Mouse (Mus musculus) lung, postnatal 14 days (tissue): ENCODE results near the gene Zc2hc1b.
"Not testable (repeated sequence)": the region's sequence is repeated elsewhere in the genome, so short reads cannot be mapped to it uniquely, and the experiment has no call there.

Experiments used
- DNase-seq: peaks from one replicate; pipeline ENCODE4 v3.0.0; 2021

Zc2hc1b gene

DNA sequence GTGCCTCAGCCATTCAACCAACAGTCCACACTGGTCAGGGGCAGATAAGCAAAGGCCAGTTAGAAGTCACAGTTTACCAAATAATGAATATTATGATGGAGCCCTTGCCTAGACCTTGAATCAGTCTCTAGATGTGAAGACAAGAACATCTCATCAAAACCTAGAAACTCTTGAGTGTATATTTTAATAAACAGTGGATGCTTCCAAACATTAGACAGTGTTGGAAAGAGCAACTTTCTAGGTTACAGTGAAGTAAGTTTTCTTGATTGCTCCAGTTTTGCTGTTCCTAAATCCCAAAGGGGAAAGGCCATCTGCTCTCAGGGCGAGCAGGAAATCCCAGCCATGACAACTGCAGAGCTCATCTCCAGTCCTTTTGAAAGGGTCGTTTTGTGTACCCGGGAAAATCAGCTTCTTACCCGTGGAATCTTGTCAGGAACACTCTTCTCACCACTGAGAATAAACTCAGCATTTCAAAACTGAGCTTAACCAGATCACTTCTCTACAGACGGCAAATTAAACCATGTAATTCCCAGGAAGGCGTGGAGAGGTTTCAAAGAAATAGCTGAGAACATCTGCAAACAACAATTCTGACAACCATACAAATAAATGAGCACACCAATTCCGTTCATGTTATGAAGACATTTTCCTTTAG, at the start of gene Zc2hc1b:
Gene Zc2hc1b (minus strand): TSS at position 51 of the 652 bp plus-strand sequence.
- no peak for DNase-seq

- no peak for DNase-seq
These were observed 47.7 kb upstream of the Zc2hc1b start for GRCm38 (mm10) chr10:13225377-13226063.

GRCm38 (mm10) chr10:13222135-13222534, 44.3 kb upstream of the Zc2hc1b start:
- DNase-seq = no peak

DNA sequence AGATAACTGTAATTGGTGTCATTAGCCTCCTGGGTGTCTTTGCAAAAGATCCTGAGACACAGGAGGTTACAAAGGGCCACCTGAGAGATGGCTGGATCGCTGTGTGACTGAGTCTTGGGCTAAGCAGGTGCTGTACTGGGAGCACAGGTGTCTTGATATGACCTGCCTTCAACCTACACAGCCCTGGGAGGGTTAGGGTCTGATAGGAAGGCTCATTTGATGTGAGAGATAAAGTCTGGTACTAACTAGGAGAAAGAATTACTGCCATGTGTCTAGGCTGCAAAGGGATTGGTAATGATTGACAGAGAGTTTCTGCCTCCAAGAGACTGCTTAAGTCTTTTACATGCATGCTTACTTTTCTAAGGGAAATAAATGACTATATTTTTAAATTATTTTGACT, 42.2 kb upstream of the Zc2hc1b start:
- no peak for DNase-seq

DNA sequence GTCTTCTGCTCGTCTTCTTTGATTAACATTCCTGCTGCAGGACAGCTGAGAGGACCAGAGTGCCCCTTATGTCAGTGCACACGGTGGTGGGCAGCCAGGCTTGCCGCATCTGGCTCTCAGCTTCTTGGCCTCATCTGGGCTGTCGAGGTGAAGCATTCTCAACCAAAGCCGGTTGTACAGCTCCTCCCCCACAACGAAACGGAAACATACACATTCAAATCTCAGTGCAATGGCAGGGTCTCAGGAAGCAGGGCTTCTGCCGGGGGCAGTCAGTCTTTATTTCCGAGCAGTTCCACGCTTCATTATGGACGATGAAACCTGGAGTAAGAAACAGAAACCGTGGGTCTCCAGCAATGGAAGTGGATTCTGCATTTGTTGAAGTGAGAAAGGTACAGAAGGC, 36.1 kb upstream of the Zc2hc1b start:
- DNase-seq = no peak

- DNase-seq = no peak
These were observed 35.0 kb upstream of the Zc2hc1b start for GRCm38 (mm10) chr10:13212829-13213228.

GRCm38 (mm10) chr10:13212326-13212725, 34.5 kb upstream of the Zc2hc1b start:
- no peak for DNase-seq

GRCm38 (mm10) chr10:13209930-13210637, 32.3 kb upstream of the Zc2hc1b start:
- DNase-seq = no peak

- DNase-seq = no peak
These were observed 31.7 kb upstream of the Zc2hc1b start for GRCm38 (mm10) chr10:13209506-13209905.

- DNase-seq = no peak
These were observed 31.2 kb upstream of the Zc2hc1b start for GRCm38 (mm10) chr10:13209061-13209460.

DNA sequence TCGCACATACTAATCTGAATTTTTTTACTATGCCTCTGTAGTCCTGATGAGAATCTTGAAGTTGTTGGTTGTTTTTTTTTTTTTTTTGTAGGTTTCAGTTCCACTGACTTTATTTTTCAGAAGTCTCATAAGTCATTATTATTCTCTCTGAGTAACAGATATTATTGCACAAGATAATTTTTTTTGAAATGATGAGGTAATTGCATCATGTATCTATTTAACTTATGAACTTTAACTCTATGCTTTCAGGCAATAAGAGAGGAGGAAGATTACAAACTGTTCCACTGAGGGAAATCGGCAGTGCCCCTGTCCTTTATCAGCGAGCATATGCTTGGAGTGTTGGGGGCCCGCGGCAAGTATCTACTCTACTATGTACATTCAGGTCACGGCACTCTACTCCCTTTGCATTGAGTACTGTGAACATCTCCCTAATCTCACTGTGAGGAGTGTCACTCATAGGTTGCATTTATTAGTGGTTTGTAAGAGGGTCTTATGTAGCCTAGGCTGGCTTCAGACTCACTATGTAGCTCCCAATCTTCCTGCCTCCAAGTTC, 24.0 kb upstream of the Zc2hc1b start:
- DNase-seq = no peak

DNA sequence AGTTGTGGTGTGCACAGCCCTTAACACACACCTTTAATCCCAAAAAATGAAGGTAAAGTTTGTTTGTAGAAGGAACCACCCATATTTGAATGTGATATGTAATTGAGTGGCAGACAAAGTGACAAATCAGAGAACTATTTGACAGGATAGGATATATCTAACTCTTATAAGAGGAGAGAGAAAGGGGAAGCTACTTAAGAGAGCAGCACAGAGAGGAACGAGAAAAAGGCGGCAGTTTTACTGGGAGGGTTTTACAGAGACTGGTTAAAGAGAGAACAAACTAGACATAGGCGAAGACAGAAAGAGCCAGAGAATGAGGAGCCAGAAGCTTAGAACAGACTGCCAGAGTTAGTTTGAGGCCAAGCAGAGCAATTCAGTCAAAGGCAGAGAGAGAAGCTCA, 23.0 kb upstream of the Zc2hc1b start:
- no peak for DNase-seq

DNA sequence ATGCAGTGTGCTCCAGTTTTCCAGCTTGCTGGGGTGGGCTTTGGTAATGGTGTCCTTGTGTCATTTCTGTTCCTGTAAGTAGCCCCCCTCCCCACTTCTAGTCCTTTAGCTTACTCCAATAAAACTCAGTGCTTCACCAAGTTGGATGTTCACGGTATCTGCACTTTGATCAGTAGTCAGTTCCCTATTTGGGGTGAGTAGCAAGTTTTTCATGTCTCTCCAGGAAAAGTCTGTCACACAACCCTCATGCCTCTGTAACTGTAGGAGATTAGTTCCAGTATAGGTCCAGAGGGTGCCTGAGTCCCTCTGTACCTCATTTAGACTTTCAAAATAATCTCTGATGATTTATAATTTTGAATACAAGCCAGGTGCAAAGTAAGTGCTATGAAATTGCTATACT, 21.4 kb upstream of the Zc2hc1b start:
- no peak for DNase-seq

- DNase-seq = no peak
These were observed 19.2 kb upstream of the Zc2hc1b start for GRCm38 (mm10) chr10:13196872-13197507.

DNA sequence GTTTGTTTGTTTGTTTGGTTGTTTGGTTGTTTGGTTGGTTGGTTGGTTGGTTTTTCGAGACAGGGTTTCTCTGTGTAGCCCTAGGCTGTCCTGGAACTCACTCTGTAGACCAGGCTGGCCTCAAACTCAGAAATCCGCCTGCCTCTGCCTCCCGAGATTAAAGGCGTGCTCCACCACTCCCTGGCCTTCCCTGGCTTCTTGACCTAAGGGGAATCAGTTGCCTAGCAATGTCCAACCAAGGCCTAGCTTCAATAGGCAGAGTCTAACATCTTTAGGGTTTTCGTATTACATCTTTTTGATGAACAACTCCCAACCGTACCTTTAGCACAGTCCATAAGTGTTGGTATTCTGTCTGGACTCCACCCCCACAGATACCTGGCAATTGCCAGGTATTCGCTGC, 15.7 kb upstream of the Zc2hc1b start:
- not testable (repeated sequence) for DNase-seq

GRCm38 (mm10) chr10:13192731-13193351, 15.0 kb upstream of the Zc2hc1b start, which contains the start of gene Ltv1:
TSS of gene Ltv1 (minus strand) at chr10:13193168.
- peak; percentile 98 for DNase-seq

GRCm38 (mm10) chr10:13189881-13190280, 12.1 kb upstream of the Zc2hc1b start:
- no peak for DNase-seq

GRCm38 (mm10) chr10:13186754-13187153, 8.9 kb upstream of the Zc2hc1b start:
- DNase-seq = no peak

- no peak for DNase-seq
These were observed 6.4 kb upstream of the Zc2hc1b start for GRCm38 (mm10) chr10:13184170-13184766.

GRCm38 (mm10) chr10:13180211-13180610, 2.4 kb upstream of the Zc2hc1b start:
- DNase-seq = no peak

DNA sequence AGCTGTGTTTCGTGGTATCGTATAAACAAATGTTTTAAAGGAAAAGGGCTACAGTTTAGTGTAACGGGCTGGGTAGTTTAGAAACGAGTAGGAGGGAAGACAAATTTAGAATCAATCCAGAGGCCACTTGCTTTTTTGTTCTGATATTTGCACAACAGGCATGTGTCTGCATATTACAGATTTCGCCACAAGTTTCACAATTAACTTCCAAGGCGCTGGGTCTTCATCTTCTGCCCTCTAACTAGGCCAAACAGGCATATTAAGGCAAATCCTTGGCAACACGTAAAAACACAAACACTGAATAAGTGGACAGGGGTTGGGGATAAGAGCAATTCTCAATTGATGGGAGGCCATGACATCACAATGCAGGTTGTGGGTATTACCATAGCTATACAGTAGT, 2.0 kb downstream of the Zc2hc1b start:
- DNase-seq = no peak

GRCm38 (mm10) chr10:13172798-13173221, 5.0 kb downstream of the Zc2hc1b start:
- no peak for DNase-seq
